Mouse (Mus musculus) neural tube, embryonic 11.5 days (tissue): ENCODE data around the gene Tbc1d2b. TPM values are rescaled to one million over a fixed set of nuclear protein-coding genes. Genes with fewer than 3 reads are reported as not detected.

Experiments used
- polyA plus RNA-seq: library from polyadenylated mRNA; unstranded; fragments of >200 nt; fragmentation: Nextera tagmentation; extraction: Ambion mirVana; gene quantifications from 2 replicates; pipeline ENCODE4 v1.2.1, GENCODE M21; 2014

The Tbc1d2b gene
- polyA plus RNA-seq, 1 experiment from 2014 or later: 11.5 TPM

Other genes starting within 250 kb of the Tbc1d2b start
- gene Ctsh, start 216.7 kb downstream of the Tbc1d2b start, polyA plus RNA-seq: 7.2 and 12.8 TPM in 2 replicates
- 502 and 508 TPM in 2 replicates for gene Morf4l1, start 156.0 kb downstream of the Tbc1d2b start, polyA plus RNA-seq
- 13.8 and 15.5 TPM in 2 replicates for gene Adamts7, start 107.7 kb downstream of the Tbc1d2b start, polyA plus RNA-seq